Mouse (Mus musculus) left cerebral cortex, postnatal 25 days (tissue): Measurements from ENCODE around the gene Irak1bp1. TPM values are rescaled to one million over a fixed set of nuclear protein-coding genes. Genes with fewer than 3 reads are reported as not detected.

Experiments used
- DNase-seq, 2 experiments: peaks; one replicate each; pipeline ENCODE4 v3.0.0; 2022; ENCODE audit warnings: low spot score in 2 of 2, mixed read lengths in 1 of 2
- intact Hi-C: fragments of 180-260 bp; cut with DNase I; formaldehyde crosslinking; loops from one replicate; pipeline ENCODE4 v1.15.1; 2025
- total RNA-seq, 2 experiments: library from RNA; stranded (reverse); gene quantifications; 2 replicates each; pipeline ENCODE4 v1.2.3; 2021

Gene Irak1bp1
- total RNA-seq, 2 experiments from 2014 or later = 19.0 to 20.3 TPM

DNA sequence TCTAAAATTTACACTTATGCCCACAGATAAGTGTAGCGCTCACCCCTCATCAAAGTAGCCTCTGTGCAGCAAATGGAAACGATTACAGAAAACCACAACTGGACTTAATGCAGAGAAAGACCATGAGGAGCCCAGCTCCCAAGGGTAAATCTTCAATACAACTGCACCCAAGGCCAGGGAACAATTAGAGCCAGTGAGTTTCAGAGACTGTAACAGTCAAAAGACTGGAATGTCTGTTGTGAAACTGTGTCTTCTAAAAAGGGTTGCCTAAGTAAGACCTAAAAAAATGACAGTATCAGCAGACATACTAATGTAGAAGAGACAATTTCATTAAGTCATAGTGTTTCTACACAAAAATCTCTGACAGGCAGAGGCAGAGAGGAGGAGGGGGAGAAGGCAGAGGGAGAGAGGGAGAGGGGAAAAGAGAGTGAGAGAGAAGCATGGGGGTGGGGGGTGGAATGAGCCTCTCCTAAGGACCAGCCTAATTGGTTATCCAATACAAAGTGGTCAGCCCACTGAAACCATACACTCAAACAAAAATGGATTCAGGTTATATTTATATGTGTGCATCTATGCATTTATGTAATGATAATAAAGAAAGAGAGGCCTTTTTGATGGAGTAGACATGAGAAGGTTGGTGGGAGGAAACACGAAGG is 32.6 kb downstream of the Irak1bp1 start:
- intact Hi-C loops = no loop called here
- no peak for DNase-seq

DNA sequence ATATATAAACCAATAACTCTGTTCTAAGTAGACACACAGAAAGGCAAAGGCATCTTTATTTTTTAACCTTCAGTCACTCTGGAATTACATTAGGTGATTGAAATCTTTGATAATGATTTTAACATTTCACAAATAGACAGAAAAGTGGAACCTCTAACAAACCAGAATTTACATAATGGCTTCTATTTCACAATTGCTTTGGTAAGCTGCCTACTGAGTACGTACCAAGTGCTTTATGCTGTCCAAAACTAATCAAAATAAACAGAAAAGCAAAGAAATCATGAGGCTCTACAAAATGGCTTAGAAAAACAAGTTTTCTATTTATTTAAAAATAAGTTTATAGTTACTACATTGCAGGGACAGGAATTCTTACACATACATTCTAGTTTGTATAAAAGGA is 36.8 kb downstream of the Irak1bp1 start:
- intact Hi-C loops = no loop called here
- no peak for DNase-seq

DNA sequence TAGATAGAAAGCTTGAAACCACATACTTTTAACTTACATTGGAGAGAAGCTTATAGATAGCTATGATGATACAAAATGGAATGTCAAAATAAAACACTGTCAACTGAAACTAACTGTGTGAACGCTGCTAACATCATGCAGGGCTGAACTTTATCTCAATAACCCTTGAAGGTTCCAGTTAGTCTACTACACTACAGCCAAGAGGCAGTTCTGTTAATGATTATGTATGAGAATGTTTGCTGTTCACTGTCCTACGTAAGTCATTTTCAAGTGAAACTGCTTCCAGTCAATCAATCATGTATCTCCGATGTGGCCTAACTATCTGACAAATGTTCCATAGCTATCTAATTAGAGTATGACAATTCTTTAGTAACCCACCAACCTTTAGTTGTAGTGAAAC is 38.4 kb downstream of the Irak1bp1 start:
- DNase-seq = no peak
- intact Hi-C loops = no loop called here

DNA sequence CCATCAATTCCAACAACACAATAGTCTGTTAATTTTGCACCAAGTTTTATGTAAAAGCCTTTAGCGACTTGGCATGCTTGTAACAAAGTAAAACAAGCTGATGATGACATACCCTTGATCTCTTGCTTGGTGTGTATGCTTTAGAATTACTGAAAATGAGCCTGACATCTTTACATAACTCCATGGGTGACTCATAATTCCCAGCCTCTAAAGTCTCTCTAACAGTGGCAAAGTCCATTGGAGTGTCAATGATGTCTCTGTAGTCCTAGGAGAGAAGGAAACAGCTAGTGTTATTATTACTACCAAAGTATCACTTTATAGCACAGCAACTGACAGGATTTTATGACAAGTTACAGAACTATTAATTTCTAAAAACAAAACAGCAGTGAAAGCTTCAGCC is 47.7 kb downstream of the Irak1bp1 start:
- no peak for DNase-seq
- intact Hi-C loops = no loop called here

DNA sequence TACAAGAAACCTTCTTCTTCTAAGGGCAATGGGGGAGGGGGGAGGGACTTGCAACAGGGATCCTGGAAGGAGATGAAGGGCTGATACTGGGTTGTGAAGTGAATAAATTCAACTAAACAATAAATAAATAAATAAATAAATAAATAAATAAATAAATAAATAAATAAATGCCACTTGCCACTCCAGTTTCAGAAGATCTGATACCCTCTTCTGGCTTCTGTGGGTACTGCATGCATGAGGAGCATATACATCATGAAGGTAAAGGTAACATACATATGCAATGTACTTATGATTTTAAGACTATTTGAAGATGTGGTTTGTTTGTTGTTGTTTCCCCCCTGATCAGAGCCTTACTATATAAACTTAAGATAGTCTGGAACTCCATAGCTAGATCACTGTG is 54.8 kb downstream of the Irak1bp1 start:
- intact Hi-C loops = no loop called here
- DNase-seq = no peak

DNA sequence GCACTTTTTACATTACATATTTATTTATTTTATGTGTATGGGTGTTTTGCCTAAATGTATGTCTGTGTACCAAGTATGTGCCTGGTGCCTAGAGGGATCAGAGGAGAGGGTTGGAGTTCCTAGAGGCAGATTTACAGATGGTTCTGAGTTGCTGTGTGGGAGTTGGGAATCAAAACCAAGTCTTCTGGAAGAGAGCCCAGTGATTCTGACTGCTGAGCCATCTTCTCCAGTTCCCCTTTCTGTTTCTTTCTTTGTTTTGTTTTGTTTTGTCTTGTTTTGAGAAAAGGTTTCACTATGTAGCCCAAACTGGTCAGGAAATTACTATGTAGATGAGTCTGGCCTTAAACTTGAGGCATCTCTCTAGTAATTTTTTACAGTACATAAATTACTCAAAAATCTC is 59.3 kb downstream of the Irak1bp1 start:
- intact Hi-C loops = no loop called here
- peak in 1 of 2 experiments; percentile 69 for DNase-seq

Other genes with a start within 250 kb of the Irak1bp1 start
- gene Phip, start 146.0 kb downstream of the Irak1bp1 start, total RNA-seq = 10 to 100 TPM; 67.2 to 80.6 TPM